Mouse (Mus musculus) T-helper 17 cell (primary cell): ENCODE data around the gene Tmem221.

Experiments
- in situ Hi-C, 2 experiments: fragments of 300-600 bp; cut with MboI, MseI; formaldehyde crosslinking; loops; 1 replicate in 1 of 2; 2 replicates in 1 of 2; pipeline ENCODE4 v1.15.1; 2025; ENCODE audit warnings: high pct_unique_total_duplicates in 2 of 2

Gene Tmem221

GRCm38 (mm10) chr8:71558071-71558957 lies at the start of gene Tmem221:
Gene Tmem221, minus strand, starts transcription at chr8:71558871.
- in situ Hi-C loops = no loop called here

DNA sequence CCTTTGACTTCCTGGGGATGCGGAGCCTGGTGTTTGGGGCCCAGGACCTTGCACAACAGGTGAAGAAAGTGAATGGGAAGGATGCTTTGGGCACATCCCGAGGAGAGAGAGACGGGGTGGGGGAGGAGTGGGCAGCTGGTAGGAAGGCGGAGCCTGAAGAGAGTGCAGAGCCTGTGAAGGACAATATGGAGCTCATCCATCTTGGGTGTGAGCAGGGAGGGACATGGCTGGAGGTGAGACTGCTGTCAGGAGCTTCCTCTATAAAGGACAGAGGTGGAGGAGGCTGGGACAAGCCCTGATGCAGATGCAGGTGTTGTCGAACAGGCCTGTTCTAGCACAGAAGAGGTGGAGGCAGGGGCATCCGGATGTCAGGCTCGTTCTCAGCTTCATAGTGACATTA lies 45.4 kb upstream of the Tmem221 start:
- in situ Hi-C loops = loop anchor here in 1 of 2 experiments (5.0 kb wide), 1 partner anchor 53 kb away; no protein-coding TSS in a partner anchor

GRCm38 (mm10) chr8:71602666-71603334 lies 44.1 kb upstream of the Tmem221 start:
- in situ Hi-C loops = loop anchor here in 1 of 2 experiments (5.0 kb wide), 1 partner anchor 55 kb away; no protein-coding TSS in a partner anchor

GRCm38 (mm10) chr8:71601939-71602665 lies 43.4 kb upstream of the Tmem221 start:
- in situ Hi-C loops = loop anchor here in 1 of 2 experiments (5.0 kb wide), 1 partner anchor 55 kb away; no protein-coding TSS in a partner anchor

GRCm38 (mm10) chr8:71598841-71599240 lies 40.2 kb upstream of the Tmem221 start:
- in situ Hi-C loops = loop anchor here in 1 of 2 experiments (5.0 kb wide), 1 partner anchor 37 kb away; no protein-coding TSS in a partner anchor

DNA sequence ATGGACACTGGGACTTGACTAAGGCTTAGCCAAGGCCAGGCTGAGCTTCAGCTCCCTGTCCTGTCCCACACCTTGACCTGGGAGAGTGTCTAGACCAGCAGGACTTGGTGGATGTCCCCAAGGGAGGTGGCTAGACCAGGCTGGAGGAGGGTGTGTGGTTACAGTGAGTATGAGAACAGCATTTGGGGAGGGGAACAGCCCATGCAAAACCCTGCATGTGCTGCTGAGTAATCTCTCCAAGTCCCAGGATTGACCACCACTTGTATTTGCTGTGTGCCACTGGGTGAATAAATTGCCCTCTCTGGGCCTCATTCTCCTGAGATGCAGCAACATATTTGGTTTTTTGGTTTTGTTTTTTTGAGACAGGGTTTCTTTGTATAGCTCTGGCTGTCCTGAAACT lies 39.7 kb upstream of the Tmem221 start:
- in situ Hi-C loops = loop anchor here in 1 of 2 experiments (5.0 kb wide), 1 partner anchor 36 kb away; no protein-coding TSS in a partner anchor

DNA sequence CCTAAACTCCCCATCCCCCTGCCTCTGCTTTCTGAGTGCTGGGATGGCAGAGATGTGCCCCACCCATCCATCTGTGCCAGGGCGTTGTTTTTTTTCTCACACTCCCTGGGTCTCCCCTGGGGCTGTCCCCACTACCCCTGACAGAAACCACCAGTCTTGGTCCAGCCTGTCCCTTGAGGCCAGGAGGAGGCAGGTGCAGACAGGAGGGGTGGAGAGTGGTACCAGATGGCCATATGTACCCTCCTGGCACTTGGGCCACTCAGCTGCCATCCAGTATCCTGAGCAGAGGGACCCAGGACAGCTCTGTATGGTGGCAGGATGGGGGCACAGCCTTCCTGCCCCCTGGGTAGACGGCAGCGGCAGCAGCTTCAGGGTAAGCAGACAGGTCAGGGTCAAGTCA lies 38.8 kb upstream of the Tmem221 start, which contains the start of gene Fam129c:
Gene Fam129c, plus strand, starts transcription at position 198 of the 400 bp plus-strand sequence.
- in situ Hi-C loops = loop anchor here in 1 of 2 experiments (5.0 kb wide), 1 partner anchor 35 kb away; no protein-coding TSS in a partner anchor

- in situ Hi-C loops = loop anchor here in 1 of 2 experiments (5.0 kb wide), 1 partner anchor 34 kb away; no protein-coding TSS in a partner anchor
These were observed 38.1 kb upstream of the Tmem221 start for GRCm38 (mm10) chr8:71596798-71597197.

GRCm38 (mm10) chr8:71596384-71596783 lies 37.7 kb upstream of the Tmem221 start:
- in situ Hi-C loops = loop anchor here in 1 of 2 experiments (5.0 kb wide), 1 partner anchor 34 kb away; no protein-coding TSS in a partner anchor

GRCm38 (mm10) chr8:71595862-71596261 lies 37.2 kb upstream of the Tmem221 start:
- in situ Hi-C loops = loop anchor here in 1 of 2 experiments (5.0 kb wide), 1 partner anchor 34 kb away; no protein-coding TSS in a partner anchor

GRCm38 (mm10) chr8:71594324-71594722 lies 35.7 kb upstream of the Tmem221 start:
- in situ Hi-C loops = no loop called here

DNA sequence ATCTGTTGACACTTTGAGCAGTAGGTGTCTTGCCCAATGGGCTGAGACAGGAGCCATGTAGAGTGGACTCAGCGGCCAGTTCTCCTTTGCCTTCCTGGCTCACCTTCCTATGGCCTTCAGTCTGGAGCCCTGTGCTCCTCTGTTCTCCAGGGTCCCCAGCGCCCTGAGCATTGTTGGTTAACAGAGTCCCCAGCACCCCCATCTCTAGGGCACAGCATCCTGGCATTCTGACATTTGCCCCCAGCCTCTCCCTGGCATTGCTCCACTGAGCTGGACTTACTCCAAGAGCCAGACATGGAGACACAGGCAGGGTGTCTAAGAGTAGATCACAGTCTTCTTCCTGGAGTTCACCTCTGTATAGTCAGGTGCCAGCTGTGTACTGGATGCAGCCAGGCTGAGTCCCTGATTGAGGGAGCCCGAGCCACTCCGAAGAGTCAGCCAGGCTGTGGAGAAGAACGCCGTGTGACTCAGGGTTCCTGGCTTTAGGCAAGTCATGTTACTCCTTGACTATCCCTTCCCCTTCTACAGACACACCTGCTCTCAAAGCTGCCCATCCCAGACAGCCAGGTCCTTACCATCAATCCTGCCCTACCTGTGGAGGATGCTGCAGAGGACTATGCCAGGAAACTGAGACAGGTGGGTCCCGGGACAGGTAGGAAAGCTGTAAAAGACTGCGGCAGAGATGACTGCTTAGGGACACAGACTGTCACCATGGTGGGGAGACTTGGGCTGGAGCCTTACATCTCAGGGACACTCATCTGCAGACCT lies 35.1 kb upstream of the Tmem221 start:
- in situ Hi-C loops = no loop called here

- in situ Hi-C loops = no loop called here
These were observed 33.9 kb upstream of the Tmem221 start for GRCm38 (mm10) chr8:71592374-71593170.

DNA sequence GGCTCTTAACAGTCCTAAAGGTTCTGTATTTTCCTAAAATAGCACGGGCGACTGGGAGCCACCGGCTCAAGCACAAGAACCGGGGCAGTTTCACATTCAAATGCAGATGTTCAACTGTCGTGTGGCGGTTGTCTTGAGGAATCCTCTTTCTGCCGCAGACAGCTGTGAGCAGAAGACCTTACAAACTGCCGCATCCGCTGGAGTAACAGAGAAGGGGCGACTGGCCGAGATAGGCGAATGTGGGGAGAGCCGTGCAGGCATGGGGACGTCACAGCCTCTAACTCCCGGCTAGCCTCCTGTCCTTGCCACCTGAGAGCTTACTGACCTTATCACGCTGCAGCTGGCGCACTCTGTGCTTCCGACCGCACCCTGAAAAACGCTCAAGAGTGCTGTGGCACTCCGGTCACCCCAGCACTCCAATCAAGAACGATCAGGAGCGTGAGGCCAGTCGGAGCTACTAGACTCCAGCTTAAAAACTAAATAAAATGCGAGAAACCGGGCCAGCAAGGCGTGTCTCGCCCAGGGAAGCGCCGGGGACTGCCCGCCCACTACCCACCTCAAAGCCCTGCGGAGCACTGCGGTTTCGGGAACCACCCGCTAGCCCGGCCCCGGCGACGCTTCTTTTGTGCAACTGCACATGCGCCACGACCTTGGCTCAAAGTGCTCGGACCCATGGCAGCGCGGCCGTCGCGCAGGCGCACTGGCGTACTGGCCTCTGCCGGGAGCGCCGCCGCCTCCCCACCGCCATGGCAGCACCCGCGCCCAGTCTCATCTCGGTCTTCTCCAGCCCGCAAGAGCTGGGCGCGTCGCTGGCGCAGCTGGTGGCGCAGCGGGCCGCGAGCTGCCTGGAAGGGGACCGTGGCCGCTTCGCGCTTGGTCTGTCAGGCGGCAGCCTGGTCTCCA lies 33.1 kb upstream of the Tmem221 start, which contains the start of gene Pgls:
Gene Pgls, plus strand, starts transcription at position 706 of the 903 bp plus-strand sequence.
- in situ Hi-C loops = no loop called here

GRCm38 (mm10) chr8:71591017-71591416 lies 32.3 kb upstream of the Tmem221 start:
- in situ Hi-C loops = no loop called here

GRCm38 (mm10) chr8:71588762-71589161 lies 30.1 kb upstream of the Tmem221 start:
- in situ Hi-C loops = loop anchor here in 1 of 2 experiments (10.0 kb wide), 2 partner anchors 1126 to 1354 kb away; partner anchors contain the start of genes Armc6 and Sugp2

DNA sequence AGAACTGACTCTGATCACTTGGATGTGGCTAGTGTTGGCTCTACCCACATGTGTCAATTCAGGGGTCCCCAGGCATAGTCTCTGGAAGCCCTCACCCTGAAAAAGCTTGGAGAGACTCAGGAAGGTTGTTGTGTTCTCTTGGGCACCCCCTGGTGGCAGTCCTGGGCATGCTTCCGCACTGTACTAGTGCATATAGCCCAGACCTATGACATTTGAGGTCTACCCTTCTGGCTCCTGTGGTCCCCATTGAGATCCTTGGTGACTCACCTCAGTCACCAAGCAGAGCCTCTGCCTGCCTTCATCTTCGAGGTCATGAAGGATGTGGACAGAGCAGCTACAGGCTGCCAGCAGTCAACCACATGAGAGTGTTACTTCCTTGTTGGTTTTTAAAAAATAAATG lies 28.2 kb upstream of the Tmem221 start:
- in situ Hi-C loops = loop anchor here in 1 of 2 experiments (10.0 kb wide), 2 partner anchors 1128 to 1352 kb away; partner anchors contain the start of genes Armc6 and Sugp2

DNA sequence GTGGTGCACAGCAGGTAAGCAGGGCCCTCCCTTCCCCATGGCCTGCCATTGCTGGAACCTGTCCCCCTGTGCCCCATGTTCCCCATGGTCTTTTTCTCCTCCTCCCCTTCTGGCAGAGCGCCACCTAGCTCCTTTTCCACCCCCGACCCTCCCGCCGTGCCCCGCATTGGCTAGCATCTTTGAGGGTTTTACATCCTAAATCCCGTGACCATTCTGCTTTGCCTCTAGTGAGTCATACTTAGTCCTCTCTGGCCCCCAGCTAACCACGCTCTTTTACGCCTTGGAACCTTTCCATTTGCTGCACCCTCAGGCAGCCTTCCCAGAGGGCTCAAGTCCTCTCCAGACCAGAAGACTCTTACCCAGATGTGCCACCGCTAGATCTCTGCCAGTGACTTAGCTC lies 21.5 kb upstream of the Tmem221 start:
- in situ Hi-C loops = loop anchor here in 1 of 2 experiments (10.0 kb wide), 2 partner anchors 1135 to 1345 kb away; partner anchors contain the start of genes Armc6 and Sugp2
